Mouse (Mus musculus) spleen, adult 2 months (tissue): ENCODE measurements at regions not wholly inside any gene's neighbourhood (a gene's known extent, or its start where the extent isn't known, plus 50 kb on each side); places are given as distances from the start of the nearest gene placed in this dataset.

ENCODE experiments used
- CTCF ChIP-seq: fragments of 200-500 bp; IDR thresholded peaks from 2 replicates; pipeline ENCODE4 v1.5.1; 2011; ENCODE audit warnings: mild to moderate bottlenecking, inconsistent platforms; ENCODE audit not compliant: insufficient read depth, insufficient read length, insufficient replicate concordance; ENCODE audit errors: extremely low read depth
- POLR2A ChIP-seq: fragments of 200-500 bp; IDR thresholded peaks from 2 replicates; pipeline ENCODE4 v1.6.1; 2011; ENCODE audit warnings: low read depth, low read length, inconsistent platforms

GRCm38 (mm10) chr14:60456767-60457166 lies 83.7 kb downstream of the Amer2 start:
- TF ChIP-seq POLR2A: no peak
- no peak for TF ChIP-seq CTCF
